Mouse (Mus musculus) liver, embryonic 11.5 days (tissue): Measurements from ENCODE around the gene Cep112. TPM values are rescaled to one million over a fixed set of nuclear protein-coding genes. Genes with fewer than 3 reads are reported as not detected.
"Not testable (repeated sequence)": the region's sequence is repeated elsewhere in the genome, so short reads cannot be mapped to it uniquely, and the experiment has no call there.

Source experiments
- ATAC-seq: fragments of 200-750 bp; cut with Nextera tagmentation; replicated peaks from 2 replicates; pipeline ENCODE4 v1.8.0; 2017; ENCODE audit warnings: moderate number of reproducible peaks, mild to moderate bottlenecking, moderate TSS enrichment, moderate library complexity; ENCODE audit not compliant: low FRiP score
- DNase-seq: peaks from one replicate; pipeline ENCODE4 v3.0.0-alpha.2; 2017; ENCODE audit warnings: low spot score
- H3K27ac ChIP-seq: fragments of 300-500 bp; sonication (generic); 2 replicates; pipeline ENCODE4 v1.5.1; 2014; ENCODE audit warnings: mild to moderate bottlenecking, low read depth, low read length, control low read depth
- H3K27me3 ChIP-seq: fragments of 300-500 bp; sonication (generic); replicated peaks from 2 replicates; pipeline ENCODE4 v1.6.1; 2014; ENCODE audit warnings: low read length, mixed read lengths; ENCODE audit not compliant: control insufficient read depth, insufficient read depth
- H3K36me3 ChIP-seq: fragments of 300-500 bp; sonication (generic); 2 replicates; pipeline ENCODE4 v1.6.1; 2014; ENCODE audit warnings: mild to moderate bottlenecking, low read length, moderate library complexity, mixed read lengths; ENCODE audit not compliant: control insufficient read depth, insufficient read depth
- H3K4me1 ChIP-seq: fragments of 300-500 bp; sonication (generic); replicated peaks from 2 replicates; pipeline ENCODE4 v1.6.1; 2014; ENCODE audit warnings: low read length, mixed read lengths; ENCODE audit not compliant: control insufficient read depth, insufficient read depth
- H3K4me2 ChIP-seq: fragments of 300-500 bp; sonication (generic); 2 replicates; pipeline ENCODE4 v1.6.1; 2014; ENCODE audit warnings: mild to moderate bottlenecking, control low read depth, moderate library complexity
- H3K4me3 ChIP-seq: fragments of 300-500 bp; sonication (generic); 2 replicates; pipeline ENCODE4 v1.5.1; 2014; ENCODE audit warnings: low read depth, low read length, control low read depth
- H3K9ac ChIP-seq: fragments of 300-500 bp; sonication (generic); 2 replicates; pipeline ENCODE4 v1.6.1; 2014; ENCODE audit warnings: low read depth, low read length, control low read depth
- H3K9me3 ChIP-seq: fragments of 300-500 bp; sonication (generic); 2 replicates; pipeline ENCODE4 v1.6.1; 2016; ENCODE audit warnings: low read length, inconsistent platforms, mixed read lengths; ENCODE audit not compliant: control insufficient read depth
- WGBS: fragments of 180-500 bp; shearing (Covaris S2); extraction: QIAGEN DNeasy Blood & Tissue Kit; methylation state at CpG from one replicate; pipeline ENCODE4 v1.1.7; 2014; 5-methylcytosine and 5-hydroxymethylcytosine counted together
- polyA plus RNA-seq: library from polyadenylated mRNA; unstranded; fragments of >200 nt; fragmentation: Nextera tagmentation; extraction: Ambion mirVana; gene quantifications from 2 replicates; pipeline ENCODE4 v1.2.1, GENCODE M21; 2014

Cep112 gene
- polyA plus RNA-seq, 1 experiment from 2014 or later = 5.7 TPM

GRCm38 (mm10) chr11:108857678-108858338, 432.8 kb downstream of the Cep112 start:
- H3K36me3 ChIP-seq = no peaks in the 10 kb centered on the region
- H3K27me3 ChIP-seq = no peaks in the 10 kb centered on the region
- 43% methylated on average over 7 of the region's 7 CpGs for WGBS
- no peaks in the 10 kb centered on the region for H3K4me1 ChIP-seq
- no peak overlapping the region for H3K4me2 ChIP-seq
- H3K27ac ChIP-seq = no peak overlapping the region
- ATAC-seq (peak; percentile 57), DNase-seq (no peak)
- no peak overlapping the region for H3K9ac ChIP-seq
- no peak overlapping the region for H3K4me3 ChIP-seq
- no peaks in the 10 kb centered on the region for H3K9me3 ChIP-seq

- 72% methylated on average over 3 of the region's 3 CpGs for WGBS
- Histone ChIP-seq H3K4me2 (no peak overlapping the region), H3K4me3 (no peak overlapping the region), H3K4me1 (no peaks in the 10 kb centered on the region), H3K9me3 (no peaks in the 10 kb centered on the region), H3K27ac (no peak overlapping the region), H3K36me3 (no peaks in the 10 kb centered on the region), H3K27me3 (no peaks in the 10 kb centered on the region), H3K9ac (no peak overlapping the region)
- DNase-seq (no peak), ATAC-seq (peak; percentile 26; the same call in 1 of the 2 replicates)
Observed at GRCm38 (mm10) chr11:108858339-108858804, 433.4 kb downstream of the Cep112 start.

- no peak overlapping the region for H3K4me3 ChIP-seq
- H3K9ac ChIP-seq = no peak overlapping the region
- DNase-seq (no peak), ATAC-seq (no peak)
- no peaks in the 10 kb centered on the region for H3K9me3 ChIP-seq
- WGBS = 88% methylated on average over 6 of the region's 6 CpGs
- no peak overlapping the region for H3K4me2 ChIP-seq
- H3K27me3 ChIP-seq = no peaks in the 10 kb centered on the region
- H3K36me3 ChIP-seq = no peaks in the 10 kb centered on the region
- no peaks in the 10 kb centered on the region for H3K4me1 ChIP-seq
- H3K27ac ChIP-seq = no peak overlapping the region
Observed at GRCm38 (mm10) chr11:108858846-108859245, 433.9 kb downstream of the Cep112 start.

- Histone ChIP-seq H3K27me3 (no peaks in the 10 kb centered on the region), H3K4me1 (no peaks in the 10 kb centered on the region), H3K36me3 (no peaks in the 10 kb centered on the region), H3K9ac (no peak overlapping the region), H3K27ac (no peak overlapping the region), H3K4me2 (no peak overlapping the region), H3K9me3 (no peaks in the 10 kb centered on the region), H3K4me3 (no peak overlapping the region)
- DNase-seq (no peak), ATAC-seq (no peak)
- 58% methylated on average over 6 of the region's 6 CpGs for WGBS
Observed at GRCm38 (mm10) chr11:108862360-108862759, 437.4 kb downstream of the Cep112 start.

GRCm38 (mm10) chr11:108865746-108866145, 440.8 kb downstream of the Cep112 start:
- H3K27ac ChIP-seq = no peak overlapping the region
- 40% methylated on average over 8 of the region's 8 CpGs for WGBS

GRCm38 (mm10) chr11:108867538-108867937, 442.5 kb downstream of the Cep112 start:
- no peak for ATAC-seq

More at GRCm38 (mm10) chr11:108865746-108866145, 440.8 kb downstream of the Cep112 start:
- Histone ChIP-seq H3K9ac (no peak overlapping the region), H3K36me3 (no peaks in the 10 kb centered on the region), H3K4me2 (no peak overlapping the region), H3K4me3 (no peak overlapping the region), H3K4me1 (no peaks in the 10 kb centered on the region), H3K27me3 (no peaks in the 10 kb centered on the region), H3K9me3 (no peaks in the 10 kb centered on the region)
- no peak for ATAC-seq
- no peak for DNase-seq

GRCm38 (mm10) chr11:108871284-108871683, 446.3 kb downstream of the Cep112 start:
- H3K4me1 ChIP-seq, H3K27ac ChIP-seq, DNase-seq, H3K9ac ChIP-seq, H3K4me2 ChIP-seq, H3K9me3 ChIP-seq, H3K27me3 ChIP-seq, H3K4me3 ChIP-seq, H3K36me3 ChIP-seq, ATAC-seq: not testable (repeated sequence)
- WGBS = 85% methylated on average over 1 of the region's 1 CpGs

More at GRCm38 (mm10) chr11:108867538-108867937, 442.5 kb downstream of the Cep112 start:
- Histone ChIP-seq H3K36me3 (no peaks in the 10 kb centered on the region), H3K4me1 (no peaks in the 10 kb centered on the region), H3K9me3 (no peaks in the 10 kb centered on the region), H3K9ac (no peak overlapping the region), H3K27ac (no peak overlapping the region), H3K4me3 (no peak overlapping the region), H3K4me2 (no peak overlapping the region), H3K27me3 (no peaks in the 10 kb centered on the region)
- 74% methylated on average over 6 of the region's 6 CpGs for WGBS
- no peak for DNase-seq

GRCm38 (mm10) chr11:108871748-108872147, 446.8 kb downstream of the Cep112 start:
- Histone ChIP-seq H3K9ac (no peak overlapping the region), H3K4me3 (no peak overlapping the region), H3K27ac (no peak overlapping the region), H3K36me3 (no peaks in the 10 kb centered on the region), H3K4me1 (no peaks in the 10 kb centered on the region), H3K27me3 (no peaks in the 10 kb centered on the region), H3K4me2 (no peak overlapping the region), H3K9me3 (no peaks in the 10 kb centered on the region)
- no peak for ATAC-seq
- no peak for DNase-seq
- WGBS = 84% methylated on average over 3 of the region's 3 CpGs

GRCm38 (mm10) chr11:108876633-108877205, 451.7 kb downstream of the Cep112 start:
- Histone ChIP-seq H3K4me1 (no peaks in the 10 kb centered on the region), H3K9ac (no peak overlapping the region), H3K9me3 (no peaks in the 10 kb centered on the region), H3K4me3 (no peak overlapping the region), H3K27ac (no peak overlapping the region), H3K36me3 (no peaks in the 10 kb centered on the region), H3K4me2 (no peak overlapping the region), H3K27me3 (no peaks in the 10 kb centered on the region)
- 71% methylated on average over 7 of the region's 7 CpGs for WGBS
- no peak for ATAC-seq
- no peak for DNase-seq
